Mouse (Mus musculus): Measurements from ENCODE around the gene Mical2. TPM values are rescaled to one million over a fixed set of nuclear protein-coding genes. Genes with fewer than 3 reads are reported as not detected.

Mical2 gene
- polyA plus RNA-seq, 1 experiment from 2014 or later: 4.0 TPM

DNA sequence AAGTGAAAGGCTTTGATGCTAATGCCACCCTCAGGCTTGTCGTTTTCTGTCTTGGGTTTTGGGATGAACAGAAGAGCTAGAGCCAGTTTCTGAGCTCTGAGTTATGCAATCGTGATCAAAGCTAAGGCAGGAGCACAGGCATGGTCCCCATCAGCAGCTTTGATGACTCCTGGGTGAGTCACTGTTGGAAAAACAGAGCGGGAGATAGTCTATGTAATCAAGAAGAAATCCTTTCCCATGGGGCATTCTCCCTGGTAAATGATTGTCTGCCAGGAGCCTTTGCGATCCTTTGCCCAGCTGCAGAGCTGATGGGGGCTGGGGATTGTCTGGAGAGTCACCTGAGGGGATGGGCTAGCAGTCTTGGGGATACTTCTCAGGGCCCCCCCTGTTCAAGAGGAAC lies 23.5 kb upstream of the Mical2 start:
- Histone ChIP-seq H3K79me2 (ENCODE audit: inconsistent target) (no peaks in the 10 kb centered on the region), H3K27ac (no peak overlapping the region), H3K4me3 (ENCODE audit: inconsistent target) (no peak overlapping the region), H3K36me3 (ENCODE audit: inconsistent target) (no peaks in the 10 kb centered on the region)
- 85% methylated on average over 4 of the region's 4 CpGs for WGBS (ENCODE audit: missing documents)

DNA sequence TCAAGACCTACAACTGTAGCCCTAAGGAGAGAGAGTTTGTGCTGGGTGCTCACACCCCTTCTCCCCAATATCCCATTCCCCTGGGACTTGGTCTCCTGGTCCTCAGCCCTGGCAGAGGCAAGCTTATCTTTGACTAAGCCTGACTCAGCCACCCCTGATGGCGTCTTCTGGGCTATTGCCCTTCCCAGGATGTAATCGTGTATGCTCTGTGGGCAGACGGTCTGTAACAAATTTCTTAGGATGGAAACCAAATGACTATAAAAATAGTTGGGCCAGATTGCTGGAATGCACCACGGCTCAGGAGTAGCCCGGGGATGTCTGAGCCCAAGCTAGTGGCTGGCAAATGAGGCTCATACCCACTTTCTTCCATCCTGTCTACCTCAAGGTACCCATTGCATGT lies 22.8 kb upstream of the Mical2 start:
- Histone ChIP-seq H3K36me3 (ENCODE audit: inconsistent target) (no peaks in the 10 kb centered on the region), H3K27ac (no peak overlapping the region), H3K4me3 (ENCODE audit: inconsistent target) (no peak overlapping the region), H3K79me2 (ENCODE audit: inconsistent target) (no peaks in the 10 kb centered on the region)
- 91% methylated on average over 5 of the region's 5 CpGs for WGBS (ENCODE audit: missing documents)

DNA sequence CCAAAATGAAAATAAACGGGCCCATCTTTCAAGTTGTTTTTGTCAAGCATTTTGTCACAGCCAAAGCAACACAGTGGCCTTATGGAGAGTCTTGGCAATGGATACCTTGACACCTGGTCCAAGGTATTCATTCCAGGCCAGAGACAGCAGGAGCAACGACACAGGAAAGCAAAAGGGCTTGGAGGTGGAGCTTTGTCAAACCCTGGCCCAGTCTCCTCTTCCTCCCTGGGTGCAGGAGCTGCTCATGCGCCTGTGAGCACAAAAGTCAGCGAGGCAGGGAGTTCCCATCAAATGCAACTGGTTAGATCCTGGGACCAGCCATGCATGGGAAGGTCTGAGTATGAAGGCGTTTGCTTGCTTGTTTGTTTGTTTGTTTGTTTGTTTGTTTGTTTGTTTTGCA lies 21.7 kb upstream of the Mical2 start:
- Histone ChIP-seq H3K4me3 (ENCODE audit: inconsistent target) (no peak overlapping the region), H3K27ac (no peak overlapping the region), H3K36me3 (ENCODE audit: inconsistent target) (no peaks in the 10 kb centered on the region), H3K79me2 (ENCODE audit: inconsistent target) (no peaks in the 10 kb centered on the region)
- WGBS (ENCODE audit: missing documents): 83% methylated on average over 5 of the region's 5 CpGs

- Histone ChIP-seq H3K27ac (no peak overlapping the region), H3K36me3 (ENCODE audit: inconsistent target) (no peaks in the 10 kb centered on the region), H3K4me3 (ENCODE audit: inconsistent target) (no peak overlapping the region), H3K79me2 (ENCODE audit: inconsistent target) (no peaks in the 10 kb centered on the region)
- whole genome bisulfite sequencing (ENCODE audit: missing documents): 69% methylated on average over 6 of the region's 6 CpGs
These were observed 21.2 kb upstream of the Mical2 start for GRCm38 (mm10) chr7:112204380-112204963.

- WGBS (ENCODE audit: missing documents): 98% methylated on average over 6 of the region's 6 CpGs
- H3K36me3 ChIP-seq (ENCODE audit: inconsistent target): no peaks in the 10 kb centered on the region
- H3K79me2 ChIP-seq (ENCODE audit: inconsistent target): no peaks in the 10 kb centered on the region
- H3K4me3 ChIP-seq (ENCODE audit: inconsistent target): no peak overlapping the region
- H3K27ac ChIP-seq: no peak overlapping the region
These were observed 20.1 kb upstream of the Mical2 start for GRCm38 (mm10) chr7:112205513-112205912.

DNA sequence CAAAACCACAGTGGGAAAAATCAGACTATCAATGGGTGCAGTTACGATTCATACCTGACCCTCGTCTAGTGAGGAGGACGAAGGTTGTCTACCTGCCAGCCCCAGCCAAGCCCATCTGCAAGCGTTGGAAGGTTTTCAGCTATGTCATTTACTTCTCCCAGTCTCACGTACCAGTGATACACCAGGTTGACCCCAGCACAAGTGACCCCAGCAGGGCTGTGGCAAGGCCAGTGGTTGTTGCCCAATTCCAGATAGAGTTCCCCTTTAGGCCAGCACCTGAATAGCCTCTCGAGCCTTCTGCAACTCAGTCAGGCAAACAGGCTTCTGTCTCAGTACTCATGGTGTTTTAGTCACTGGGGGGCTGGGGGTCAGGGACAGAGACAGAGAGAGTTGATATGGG lies 17.9 kb upstream of the Mical2 start:
- H3K27ac ChIP-seq: no peak overlapping the region
- no peaks in the 10 kb centered on the region for H3K79me2 ChIP-seq (ENCODE audit: inconsistent target)
- 83% methylated on average over 6 of the region's 6 CpGs for WGBS (ENCODE audit: missing documents)
- H3K36me3 ChIP-seq (ENCODE audit: inconsistent target): no peaks in the 10 kb centered on the region
- H3K4me3 ChIP-seq (ENCODE audit: inconsistent target): no peak overlapping the region

DNA sequence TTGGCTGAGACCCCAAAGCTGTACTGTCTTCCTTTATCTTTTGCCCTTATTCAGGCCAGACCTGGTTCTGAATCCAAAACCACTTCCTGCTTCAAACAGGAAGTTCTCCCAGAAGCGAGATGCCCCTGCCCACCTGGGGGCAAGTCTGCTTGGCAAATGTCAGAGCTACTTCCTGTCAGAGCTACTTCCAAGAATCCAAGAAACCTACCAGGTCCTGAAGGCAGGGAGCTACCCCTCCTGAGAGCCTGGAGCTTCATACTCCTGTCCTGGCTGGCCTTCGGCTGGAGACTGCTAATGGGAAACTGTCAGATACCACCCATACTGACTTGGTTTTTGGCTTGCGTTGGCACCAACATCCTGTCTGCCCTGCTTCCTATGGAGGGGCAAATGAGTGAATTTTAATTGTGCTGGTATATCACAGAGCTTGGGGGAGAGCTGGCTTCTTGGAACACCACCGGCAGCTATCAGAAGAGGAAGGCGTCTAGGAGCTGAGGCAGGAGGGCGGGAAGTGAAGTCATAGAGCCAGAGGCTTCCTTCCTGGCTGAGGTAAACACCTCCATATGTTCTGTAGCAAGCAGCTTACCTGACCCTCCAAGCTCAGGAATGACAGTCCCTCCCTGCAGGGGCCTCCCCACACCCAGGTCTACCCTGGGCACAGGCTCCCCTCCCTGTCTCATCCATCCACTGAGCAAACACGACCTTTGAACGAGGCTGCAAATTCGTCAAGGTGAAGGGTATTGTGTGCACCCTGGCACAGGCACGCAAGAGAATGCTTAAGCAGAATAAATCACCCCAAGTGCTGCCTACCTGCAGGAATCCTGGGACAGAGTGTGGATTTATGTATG lies 17.1 kb upstream of the Mical2 start:
- Histone ChIP-seq H3K79me2 (ENCODE audit: inconsistent target) (no peaks in the 10 kb centered on the region), H3K27ac (no peak overlapping the region), H3K36me3 (ENCODE audit: inconsistent target) (no peaks in the 10 kb centered on the region), H3K4me3 (ENCODE audit: inconsistent target) (no peak overlapping the region)
- 57% methylated on average over 10 of the region's 10 CpGs for WGBS (ENCODE audit: missing documents)

GRCm38 (mm10) chr7:112209621-112210020 lies 16.0 kb upstream of the Mical2 start:
- H3K27ac ChIP-seq: no peak overlapping the region
- WGBS (ENCODE audit: missing documents): 96% methylated on average over 4 of the region's 4 CpGs
- H3K36me3 ChIP-seq (ENCODE audit: inconsistent target): no peaks in the 10 kb centered on the region
- H3K4me3 ChIP-seq (ENCODE audit: inconsistent target): no peak overlapping the region
- no peaks in the 10 kb centered on the region for H3K79me2 ChIP-seq (ENCODE audit: inconsistent target)

- no peaks in the 10 kb centered on the region for H3K79me2 ChIP-seq (ENCODE audit: inconsistent target)
- WGBS (ENCODE audit: missing documents): 26% methylated on average over 8 of the region's 8 CpGs
- no peaks in the 10 kb centered on the region for H3K36me3 ChIP-seq (ENCODE audit: inconsistent target)
- H3K27ac ChIP-seq: no peak overlapping the region
- H3K4me3 ChIP-seq (ENCODE audit: inconsistent target): no peak overlapping the region
These were observed 12.5 kb upstream of the Mical2 start for GRCm38 (mm10) chr7:112212921-112213721.

DNA sequence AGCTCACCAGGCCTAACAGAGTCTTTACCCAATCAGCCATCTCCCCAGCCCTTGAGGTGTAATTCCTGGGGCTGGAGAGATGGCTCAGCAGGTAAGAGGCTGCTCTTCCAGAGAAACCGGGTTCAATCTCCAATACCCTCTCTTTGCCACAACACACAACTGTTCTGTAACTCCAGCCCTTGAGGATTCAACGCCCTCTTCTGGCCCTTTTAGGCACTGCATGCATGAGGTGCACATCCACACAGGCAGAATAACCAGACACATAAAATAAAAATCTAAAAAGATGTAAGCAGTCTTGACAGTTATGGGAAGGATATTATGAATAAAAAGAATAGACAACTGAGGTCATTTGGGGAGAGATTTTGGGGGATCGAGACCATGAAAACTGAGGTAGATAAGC lies 9.8 kb upstream of the Mical2 start:
- Histone ChIP-seq H3K36me3 (ENCODE audit: inconsistent target) (no peaks in the 10 kb centered on the region), H3K4me3 (ENCODE audit: inconsistent target) (no peak overlapping the region), H3K79me2 (ENCODE audit: inconsistent target) (no peaks in the 10 kb centered on the region), H3K27ac (no peak overlapping the region)
- 88% methylated on average over 3 of the region's 3 CpGs for WGBS (ENCODE audit: missing documents)

GRCm38 (mm10) chr7:112216720-112217119 lies 8.9 kb upstream of the Mical2 start:
- Histone ChIP-seq H3K4me3 (ENCODE audit: inconsistent target) (no peak overlapping the region), H3K27ac (no peak overlapping the region), H3K36me3 (ENCODE audit: inconsistent target) (no peaks in the 10 kb centered on the region), H3K79me2 (ENCODE audit: inconsistent target) (no peaks in the 10 kb centered on the region)
- 96% methylated on average over 5 of the region's 5 CpGs for WGBS (ENCODE audit: missing documents)

DNA sequence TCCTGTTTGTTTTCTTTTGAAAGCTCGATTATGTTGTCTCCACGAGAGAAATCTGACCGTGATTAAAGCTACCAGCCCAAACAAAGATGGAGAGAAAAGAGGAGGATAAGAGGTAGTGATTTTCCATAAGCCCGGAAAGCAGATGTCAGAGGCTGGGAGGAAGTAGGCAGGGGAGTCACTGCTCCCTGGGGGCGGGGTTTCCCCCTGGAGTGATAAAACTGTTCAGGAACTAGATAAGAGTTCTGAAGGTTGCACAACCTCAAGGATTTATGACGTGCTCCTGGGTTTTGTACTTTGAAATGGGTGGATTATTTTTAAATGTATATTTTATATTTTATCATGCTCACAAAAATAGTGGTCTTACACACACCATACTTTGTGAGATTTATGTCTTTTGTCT lies 8.4 kb upstream of the Mical2 start:
- Histone ChIP-seq H3K36me3 (ENCODE audit: inconsistent target) (no peaks in the 10 kb centered on the region), H3K27ac (no peak overlapping the region), H3K79me2 (ENCODE audit: inconsistent target) (no peaks in the 10 kb centered on the region), H3K4me3 (ENCODE audit: inconsistent target) (no peak overlapping the region)
- WGBS (ENCODE audit: missing documents): 9% methylated on average over 6 of the region's 6 CpGs

GRCm38 (mm10) chr7:112222733-112223524 lies 2.7 kb upstream of the Mical2 start:
- Histone ChIP-seq H3K4me3 (ENCODE audit: inconsistent target) (no peak overlapping the region), H3K36me3 (ENCODE audit: inconsistent target) (no peaks in the 10 kb centered on the region), H3K79me2 (ENCODE audit: inconsistent target) (no peaks in the 10 kb centered on the region), H3K27ac (no peak overlapping the region)
- WGBS (ENCODE audit: missing documents): 89% methylated on average over 7 of the region's 7 CpGs

GRCm38 (mm10) chr7:112224854-112225253 lies 802 bp upstream of the Mical2 start:
- H3K27ac ChIP-seq: no peak overlapping the region
- no peaks in the 10 kb centered on the region for H3K36me3 ChIP-seq (ENCODE audit: inconsistent target)
- no peaks in the 10 kb centered on the region for H3K79me2 ChIP-seq (ENCODE audit: inconsistent target)
- no peak overlapping the region for H3K4me3 ChIP-seq (ENCODE audit: inconsistent target)
- 89% methylated on average over 12 of the region's 12 CpGs for WGBS (ENCODE audit: missing documents)
